Mouse (Mus musculus) heart, embryonic 11.5 days (tissue): ENCODE data around the gene Itln1. TPM values are rescaled to one million over a fixed set of nuclear protein-coding genes. Genes with fewer than 3 reads are reported as not detected.

ENCODE experiments used
- ATAC-seq: fragments of 200-750 bp; cut with Nextera tagmentation; replicated peaks from 2 replicates; pipeline ENCODE4 v1.8.0; 2017; ENCODE audit warnings: moderate library complexity; ENCODE audit not compliant: insufficient number of reproducible peaks, low FRiP score, low TSS enrichment
- H3K27ac ChIP-seq: fragments of 300-500 bp; sonication (generic); 2 replicates; pipeline ENCODE4 v1.5.1; 2014; ENCODE audit warnings: mild to moderate bottlenecking, low read depth, low read length
- H3K27me3 ChIP-seq: fragments of 300-500 bp; sonication (generic); 2 replicates; pipeline ENCODE4 v1.6.1; 2014; ENCODE audit warnings: mild to moderate bottlenecking, low read length, mixed read lengths; ENCODE audit not compliant: control insufficient read depth, insufficient read depth
- H3K36me3 ChIP-seq: fragments of 300-500 bp; sonication (generic); 2 replicates; pipeline ENCODE4 v1.6.1; 2014; ENCODE audit warnings: mild to moderate bottlenecking, low read length, moderate library complexity, mixed read lengths; ENCODE audit not compliant: control insufficient read depth, insufficient read depth
- H3K4me1 ChIP-seq: fragments of 300-500 bp; sonication (generic); 2 replicates; pipeline ENCODE4 v1.6.1; 2014; ENCODE audit warnings: low read length; ENCODE audit not compliant: control insufficient read depth, insufficient read depth
- H3K4me2 ChIP-seq: fragments of 300-500 bp; sonication (generic); 2 replicates; pipeline ENCODE4 v1.6.1; 2014; ENCODE audit warnings: mild to moderate bottlenecking, moderate library complexity
- H3K4me3 ChIP-seq: fragments of 300-500 bp; sonication (generic); 2 replicates; pipeline ENCODE4 v1.5.1; 2014; ENCODE audit warnings: low read depth, low read length
- H3K9ac ChIP-seq: fragments of 300-500 bp; sonication (generic); 2 replicates; pipeline ENCODE4 v1.6.1; 2014; ENCODE audit warnings: mild to moderate bottlenecking, low read depth, low read length, moderate library complexity
- H3K9me3 ChIP-seq: fragments of 300-500 bp; sonication (generic); replicated peaks from 2 replicates; pipeline ENCODE4 v1.6.1; 2016; ENCODE audit warnings: low read length; ENCODE audit not compliant: control insufficient read depth
- WGBS: fragments of 180-500 bp; shearing (Covaris S2); extraction: QIAGEN DNeasy Blood & Tissue Kit; methylation state at CpG from one replicate; pipeline ENCODE4 v1.1.7; 2014; ENCODE audit not compliant: insufficient replicate concordance; 5-methylcytosine and 5-hydroxymethylcytosine counted together
- polyA plus RNA-seq: library from polyadenylated mRNA; unstranded; fragments of >200 nt; fragmentation: Nextera tagmentation; extraction: Ambion mirVana; gene quantifications from 2 replicates; pipeline ENCODE4 v1.2.1, GENCODE M21; 2014

Gene Itln1
- polyA plus RNA-seq, 1 experiment from 2014 or later: not detected

DNA sequence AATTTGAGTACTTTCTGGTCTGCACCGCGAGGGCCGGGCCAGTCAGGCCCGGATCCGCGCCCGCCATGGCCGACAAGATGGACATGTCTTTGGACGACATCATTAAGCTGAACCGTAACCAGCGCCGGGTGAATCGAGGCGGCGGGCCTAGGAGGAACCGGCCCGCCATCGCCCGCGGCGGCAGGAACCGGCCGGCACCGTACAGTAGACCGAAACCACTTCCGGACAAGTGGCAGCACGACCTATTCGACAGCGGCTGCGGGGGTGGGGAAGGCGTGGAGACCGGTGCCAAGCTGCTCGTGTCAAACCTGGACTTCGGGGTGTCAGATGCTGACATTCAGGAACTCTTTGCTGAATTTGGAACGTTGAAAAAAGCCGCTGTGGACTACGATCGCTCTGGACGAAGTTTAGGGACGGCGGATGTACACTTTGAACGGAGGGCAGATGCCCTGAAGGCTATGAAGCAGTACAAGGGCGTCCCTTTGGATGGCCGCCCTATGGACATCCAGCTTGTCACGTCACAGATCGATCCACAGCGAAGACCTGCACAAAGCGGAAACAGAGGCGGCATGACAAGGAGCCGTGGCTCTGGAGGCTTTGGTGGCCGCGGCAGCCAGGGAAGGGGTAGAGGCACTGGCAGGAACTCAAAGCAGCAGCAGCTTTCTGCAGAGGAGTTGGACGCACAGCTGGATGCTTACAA, 31.4 kb downstream of the Itln1 start:
- H3K4me1 ChIP-seq: no peaks in the 10 kb centered on the region
- peak overlapping the region; percentile 63 for H3K4me3 ChIP-seq
- peak overlapping the region; percentile 94 for H3K27ac ChIP-seq
- H3K4me2 ChIP-seq: peak overlapping the region; percentile 69
- H3K9me3 ChIP-seq: no peaks in the 10 kb centered on the region
- peak overlapping the region; percentile 83 for H3K9ac ChIP-seq
- under 1% methylated on average over 53 of the region's 53 CpGs for WGBS
- no peaks in the 10 kb centered on the region for H3K36me3 ChIP-seq
- H3K27me3 ChIP-seq: no peaks in the 10 kb centered on the region
- peak; percentile 66 for ATAC-seq

DNA sequence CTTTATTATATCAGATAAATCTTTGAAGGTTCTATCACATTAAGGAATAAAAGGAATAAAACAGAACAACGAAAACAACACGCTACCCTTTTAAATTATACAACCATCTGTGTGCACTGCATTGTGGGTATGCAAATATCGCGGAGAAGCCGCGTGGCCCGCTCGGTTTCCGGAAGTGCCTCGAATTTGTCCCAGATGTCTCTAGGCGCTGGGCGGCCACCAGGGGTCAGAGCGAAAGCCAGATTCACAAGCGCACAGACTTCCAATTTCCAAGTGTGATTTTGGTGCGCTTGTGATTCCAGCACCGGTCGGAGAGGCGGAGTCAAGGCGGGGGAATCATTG, 31.9 kb downstream of the Itln1 start, which contains the start of gene Alyref2:
TSS of gene Alyref2 (plus strand) at position 229 of the 342 bp plus-strand sequence.
- Histone ChIP-seq H3K4me3 (peak within 1 kb of the TSS; percentile 63), H3K36me3 (no peaks in the 10 kb centered on the region), H3K9me3 (no peaks in the 10 kb centered on the region), H3K4me2 (peak within 1 kb of the TSS; percentile 69), H3K9ac (peak within 1 kb of the TSS; percentile 83), H3K27me3 (no peaks in the 10 kb centered on the region), H3K27ac (peak within 1 kb of the TSS; percentile 94), H3K4me1 (no peaks in the 10 kb centered on the region)
- under 1% methylated on average over 19 of the region's 19 CpGs for WGBS
- peak; percentile 82 for ATAC-seq

DNA sequence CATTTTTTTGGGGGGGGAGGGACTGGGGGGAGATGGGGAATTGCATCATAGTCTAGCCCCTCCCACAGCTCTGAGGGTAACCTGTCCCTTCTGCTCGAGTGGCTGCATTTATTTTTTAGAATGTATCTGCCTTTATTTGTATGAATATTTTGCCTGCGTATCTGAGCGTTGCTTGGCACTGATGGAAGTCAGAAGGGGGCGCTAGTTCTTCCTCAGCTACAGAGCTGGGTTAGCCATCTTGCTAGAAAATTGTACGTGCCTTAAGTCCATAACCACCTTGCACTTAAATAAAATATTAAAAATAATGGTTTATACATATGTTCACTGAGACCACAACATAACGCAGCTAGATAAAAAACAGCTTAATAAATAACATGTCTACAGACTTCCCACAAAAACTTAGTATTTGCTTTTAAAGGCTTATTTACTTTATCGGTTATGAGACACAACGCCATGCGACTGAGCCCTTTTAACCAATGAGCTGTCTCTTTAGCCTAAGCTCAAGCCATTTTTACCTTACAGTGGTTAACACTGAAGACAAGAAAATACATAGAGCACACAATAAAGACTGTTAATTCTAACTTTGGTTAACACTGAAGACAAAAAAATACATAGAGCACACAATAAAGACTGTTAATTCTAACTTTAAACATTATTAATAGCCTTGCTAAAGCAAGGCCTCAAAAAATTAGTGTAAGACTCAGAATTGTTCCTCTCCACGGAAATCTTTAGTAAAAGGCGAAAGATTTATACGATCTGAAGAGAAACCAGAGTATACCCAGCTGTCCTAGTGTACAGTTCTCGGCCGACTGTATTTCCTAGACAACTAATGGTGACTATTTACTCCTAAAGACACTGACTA, 32.5 kb downstream of the Itln1 start:
- Histone ChIP-seq H3K4me3 (peak overlapping the region; percentile 63), H3K4me1 (no peaks in the 10 kb centered on the region), H3K27me3 (no peaks in the 10 kb centered on the region), H3K36me3 (no peaks in the 10 kb centered on the region), H3K9me3 (no peaks in the 10 kb centered on the region), H3K9ac (no peak overlapping the region; the same call in 1 of the 2 replicates), H3K27ac (peak overlapping the region; percentile 94), H3K4me2 (peak overlapping the region; percentile 69)
- WGBS: 1% methylated on average over 14 of the region's 14 CpGs
- peak; percentile 78 for ATAC-seq

DNA sequence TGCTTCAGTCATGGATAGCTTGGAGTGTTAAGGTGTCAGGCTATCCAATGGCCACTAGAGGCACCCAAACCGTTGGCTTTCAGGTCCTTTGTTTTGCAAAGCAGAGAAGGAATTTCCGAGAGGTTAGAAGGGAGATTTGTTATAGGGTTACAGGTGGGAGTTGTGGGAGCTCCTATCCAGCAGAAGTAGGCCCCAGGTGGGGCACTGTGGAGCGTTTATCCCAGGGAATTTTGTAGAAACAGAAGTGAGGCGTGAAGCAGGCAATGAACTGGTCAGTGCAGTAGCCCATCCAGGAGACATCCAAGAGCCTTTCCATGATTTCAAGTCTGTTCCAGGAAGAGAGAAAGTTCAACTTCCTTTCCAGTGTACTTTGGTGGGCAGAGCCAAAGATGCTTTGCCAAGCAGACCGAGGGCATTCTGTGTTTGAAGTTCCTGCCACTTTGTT, 33.4 kb downstream of the Itln1 start:
- WGBS: 6% methylated on average over 5 of the region's 5 CpGs

DNA sequence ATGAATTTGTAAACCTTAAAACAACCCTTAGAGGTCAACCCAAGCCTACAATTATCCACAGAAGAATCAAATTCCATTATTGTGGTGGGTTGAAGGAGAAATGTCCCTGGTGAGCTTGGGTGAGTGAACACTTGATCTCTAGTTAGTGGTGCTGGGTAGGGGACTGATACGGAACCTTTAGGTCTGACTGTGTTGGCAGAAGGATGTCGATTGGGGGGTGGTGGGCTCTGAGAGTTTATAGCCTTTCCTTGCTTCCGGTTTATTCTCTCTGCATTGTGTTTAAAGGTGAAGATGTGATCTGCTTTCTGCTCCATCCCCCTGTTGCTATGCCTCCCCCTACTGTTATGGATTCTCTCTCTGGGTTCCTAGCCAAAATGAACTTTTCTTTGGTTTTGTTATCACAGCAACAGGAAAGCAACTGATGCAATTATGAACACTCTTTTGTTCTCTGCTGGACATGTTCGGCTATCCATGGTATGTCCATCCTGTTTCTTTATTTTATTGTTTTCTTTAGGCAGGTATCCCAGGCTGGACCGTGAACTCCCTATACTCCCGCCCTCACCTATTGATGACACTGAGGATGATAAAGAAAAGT, 34.0 kb downstream of the Itln1 start:
- Histone ChIP-seq H3K4me2 (peak overlapping the region; percentile 61; the same call in 1 of the 2 replicates), H3K9me3 (no peaks in the 10 kb centered on the region), H3K27ac (no peak overlapping the region; the same call in 1 of the 2 replicates), H3K27me3 (no peaks in the 10 kb centered on the region), H3K9ac (no peak overlapping the region; the same call in 1 of the 2 replicates), H3K36me3 (no peaks in the 10 kb centered on the region), H3K4me1 (no peaks in the 10 kb centered on the region), H3K4me3 (no peak overlapping the region)
- ATAC-seq: no peak
- WGBS: 57% methylated on average over 6 of the region's 6 CpGs

More for the DNA sequence above, 33.4 kb downstream of the Itln1 start:
- Histone ChIP-seq H3K4me1 (no peaks in the 10 kb centered on the region), H3K27me3 (no peaks in the 10 kb centered on the region), H3K4me3 (peak overlapping the region; percentile 28; the same call in 1 of the 2 replicates), H3K9me3 (no peaks in the 10 kb centered on the region), H3K4me2 (peak overlapping the region; percentile 61), H3K36me3 (no peaks in the 10 kb centered on the region), H3K9ac (peak overlapping the region; percentile 63; the same call in 1 of the 2 replicates), H3K27ac (peak overlapping the region; percentile 83)
- no peak for ATAC-seq

DNA sequence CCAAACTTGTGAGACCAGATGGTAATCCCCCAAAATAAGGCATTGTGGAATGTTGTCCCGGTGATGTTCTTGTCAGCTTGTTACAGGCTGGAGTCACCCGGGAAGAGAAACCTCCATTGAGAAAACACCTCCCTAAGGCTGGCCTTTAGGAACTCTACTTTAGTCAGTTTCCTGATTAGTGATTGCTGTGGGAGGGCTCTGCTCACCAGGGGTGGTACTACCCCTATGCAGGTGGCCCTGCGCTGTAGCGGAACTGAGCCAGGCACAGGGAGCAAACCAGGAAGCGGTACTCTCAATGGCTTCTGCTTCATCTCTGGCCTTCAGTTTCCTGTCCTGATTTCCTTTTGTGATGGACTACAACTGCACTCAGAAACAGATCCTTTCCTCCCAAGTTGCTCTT, 35.2 kb downstream of the Itln1 start:
- Histone ChIP-seq H3K36me3 (no peaks in the 10 kb centered on the region), H3K4me2 (no peak overlapping the region), H3K27me3 (no peaks in the 10 kb centered on the region), H3K27ac (no peak overlapping the region), H3K9ac (no peak overlapping the region), H3K4me1 (no peaks in the 10 kb centered on the region), H3K9me3 (no peaks in the 10 kb centered on the region), H3K4me3 (no peak overlapping the region)
- 68% methylated on average over 5 of the region's 5 CpGs for WGBS
- ATAC-seq: no peak

DNA sequence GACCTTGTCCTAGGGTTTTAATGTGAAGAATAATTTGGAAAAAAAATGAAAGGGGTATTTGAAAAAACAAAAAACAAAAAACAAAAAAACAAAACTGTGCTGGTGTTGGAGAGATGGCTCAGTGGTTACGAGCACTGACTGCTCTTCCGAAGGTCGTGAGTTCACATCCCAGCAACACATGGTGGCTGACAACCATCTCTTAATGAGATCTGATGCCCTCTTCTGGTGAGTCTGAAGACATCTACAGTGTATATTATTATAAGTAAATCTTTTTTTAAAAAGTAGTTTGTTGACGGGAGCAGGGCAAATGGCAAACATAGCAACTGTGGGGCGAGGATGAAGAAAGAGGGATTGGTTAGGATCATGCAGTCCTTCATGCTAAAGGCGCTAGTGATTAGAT, 39.7 kb downstream of the Itln1 start:
- no peak for ATAC-seq
- H3K4me2 ChIP-seq: no peak overlapping the region
- WGBS: 87% methylated on average over 6 of the region's 6 CpGs
- no peak overlapping the region for H3K27ac ChIP-seq
- H3K27me3 ChIP-seq: no peaks in the 10 kb centered on the region
- no peak overlapping the region for H3K9ac ChIP-seq
- no peaks in the 10 kb centered on the region for H3K4me1 ChIP-seq
- H3K4me3 ChIP-seq: no peak overlapping the region
- no peaks in the 10 kb centered on the region for H3K36me3 ChIP-seq
- H3K9me3 ChIP-seq: peaks cover 6% of the 10 kb centered on the region

DNA sequence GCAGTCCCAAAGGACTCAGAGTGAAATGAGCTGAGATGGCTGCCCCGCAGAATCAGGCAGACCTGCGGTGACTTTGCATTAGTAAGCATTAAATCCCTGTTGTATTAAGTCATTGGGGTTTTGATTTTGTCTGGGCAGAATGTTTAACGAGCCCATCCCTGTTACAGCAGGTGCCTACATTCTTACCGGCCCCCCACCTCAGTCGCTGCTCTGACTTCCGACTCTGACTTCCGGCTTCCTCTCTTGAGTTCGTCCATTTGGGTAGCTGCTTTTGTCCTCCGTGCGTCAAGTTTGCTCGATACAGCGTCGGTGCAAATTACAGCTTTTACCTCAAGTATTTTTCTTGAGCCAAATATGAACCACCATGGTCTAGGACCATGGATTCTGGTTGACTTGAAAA, 40.9 kb downstream of the Itln1 start:
- no peak overlapping the region for H3K4me2 ChIP-seq
- WGBS: 90% methylated on average over 13 of the region's 13 CpGs
- no peak for ATAC-seq
- H3K36me3 ChIP-seq: no peaks in the 10 kb centered on the region
- H3K4me1 ChIP-seq: no peaks in the 10 kb centered on the region
- no peak overlapping the region for H3K4me3 ChIP-seq
- no peak overlapping the region for H3K27ac ChIP-seq
- H3K9me3 ChIP-seq: peaks cover 11% of the 10 kb centered on the region
- no peak overlapping the region for H3K9ac ChIP-seq
- no peaks in the 10 kb centered on the region for H3K27me3 ChIP-seq
